Mouse (Mus musculus) cerebellum, postnatal 14 days (tissue): ENCODE measurements around the gene Snrnp25.
A peak's percentile ranks its signal among the peaks of the same experiment; 100 is the strongest.

ENCODE experiments used
- DNase-seq, 2 experiments: peaks; one replicate each; pipeline ENCODE4 v3.0.0; 2021; ENCODE audit warnings: mixed read lengths in 2 of 2

Snrnp25 gene

GRCm38 (mm10) chr11:32205058-32205873 lies at the start of gene Snrnp25:
Snrnp25 (plus strand) TSS chr11:32205415.
- DNase-seq: peak; percentile 95 to 96

- DNase-seq: no peak
Observed at GRCm38 (mm10) chr11:32156854-32157630, 48.2 kb upstream of the Snrnp25 start.

- peak; percentile 75 to 76 for DNase-seq
Observed at GRCm38 (mm10) chr11:32157791-32158594, 47.2 kb upstream of the Snrnp25 start.

DNA sequence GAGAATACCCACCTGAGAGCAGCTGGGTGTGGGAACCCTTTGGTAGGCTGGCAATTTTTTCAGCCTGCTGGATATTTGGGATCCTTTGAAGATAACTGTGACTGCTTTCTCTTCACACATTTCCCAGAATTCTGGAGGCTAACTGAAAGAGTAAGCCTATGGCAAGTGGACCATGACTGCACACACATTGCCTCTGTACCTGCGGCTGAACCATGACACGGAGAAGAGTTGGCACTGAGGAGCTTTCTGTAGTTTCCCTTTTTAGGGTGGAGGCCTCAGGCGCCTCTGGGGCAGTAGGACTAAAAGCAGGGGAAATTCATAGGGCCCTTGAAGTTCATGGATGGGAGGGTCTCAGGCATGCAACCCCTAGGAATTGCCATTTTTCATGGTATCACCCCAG lies 46.0 kb upstream of the Snrnp25 start:
- no peak for DNase-seq

- DNase-seq: no peak
Observed at GRCm38 (mm10) chr11:32160341-32160740, 44.9 kb upstream of the Snrnp25 start.

DNA sequence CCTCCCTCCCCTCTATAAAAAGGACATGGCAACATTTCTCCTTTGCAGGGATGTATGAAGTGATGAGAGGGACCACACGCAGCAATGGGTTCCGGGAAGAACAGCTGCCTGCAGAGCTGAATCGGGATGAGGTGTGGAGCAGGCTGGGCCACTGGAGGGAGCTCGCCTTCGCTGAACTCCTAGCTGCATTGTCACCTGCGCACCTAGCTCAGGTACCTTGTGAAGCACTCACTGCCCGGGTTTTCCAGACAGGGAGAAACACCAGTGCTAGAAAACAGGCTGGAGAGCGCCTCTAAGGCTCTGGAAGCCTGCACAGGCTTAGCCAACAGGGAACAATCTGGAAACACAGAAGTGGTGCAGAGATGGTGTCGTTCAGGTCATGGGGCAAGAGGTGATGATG lies 43.7 kb upstream of the Snrnp25 start:
- peak; percentile 66 to 71 for DNase-seq

DNA sequence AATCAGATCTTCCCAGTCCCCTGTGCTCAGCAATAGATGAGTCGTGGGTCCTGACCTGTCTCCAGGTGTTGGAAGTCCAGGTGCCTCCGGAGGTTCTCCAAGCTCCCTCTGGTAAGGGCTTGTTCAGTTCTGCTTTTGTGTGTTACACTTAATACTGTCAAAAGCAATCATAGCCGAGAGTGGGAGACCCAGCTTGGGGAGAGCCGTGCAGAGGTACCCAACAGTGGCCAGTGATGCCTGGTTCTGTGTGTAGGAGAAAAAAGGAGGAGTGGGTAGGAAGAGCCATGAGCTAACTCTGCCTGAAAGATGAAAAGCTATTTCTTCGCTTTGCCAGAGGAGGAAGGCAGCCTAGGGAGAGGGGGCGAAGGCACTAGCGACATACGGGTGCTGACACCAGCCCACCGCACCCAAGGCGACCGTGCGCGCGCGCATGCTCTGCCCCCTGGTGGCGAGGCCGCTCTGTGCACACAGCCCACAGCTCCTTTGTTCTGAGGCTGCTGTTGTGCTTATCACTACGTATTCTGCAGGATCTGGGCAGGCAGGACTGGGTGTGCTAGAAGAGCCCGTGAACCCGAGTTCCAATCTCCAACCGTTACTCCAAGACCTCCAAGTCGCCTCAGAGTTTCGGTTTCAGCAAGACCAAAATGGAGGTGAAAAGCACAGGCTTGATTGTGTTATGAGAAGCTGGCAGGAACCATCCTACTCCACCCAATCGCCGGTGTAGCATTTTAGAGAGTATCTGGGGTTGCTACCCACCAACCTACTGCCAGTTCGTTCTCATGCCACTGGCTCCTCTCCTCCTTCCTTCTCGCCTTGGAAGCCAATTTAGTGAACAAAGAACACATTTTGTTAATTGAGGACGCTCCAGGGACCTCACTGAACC lies 43.1 kb upstream of the Snrnp25 start:
- DNase-seq: peak; percentile 95 to 97

- no peak for DNase-seq
Observed at GRCm38 (mm10) chr11:32166683-32167082, 38.5 kb upstream of the Snrnp25 start.

DNA sequence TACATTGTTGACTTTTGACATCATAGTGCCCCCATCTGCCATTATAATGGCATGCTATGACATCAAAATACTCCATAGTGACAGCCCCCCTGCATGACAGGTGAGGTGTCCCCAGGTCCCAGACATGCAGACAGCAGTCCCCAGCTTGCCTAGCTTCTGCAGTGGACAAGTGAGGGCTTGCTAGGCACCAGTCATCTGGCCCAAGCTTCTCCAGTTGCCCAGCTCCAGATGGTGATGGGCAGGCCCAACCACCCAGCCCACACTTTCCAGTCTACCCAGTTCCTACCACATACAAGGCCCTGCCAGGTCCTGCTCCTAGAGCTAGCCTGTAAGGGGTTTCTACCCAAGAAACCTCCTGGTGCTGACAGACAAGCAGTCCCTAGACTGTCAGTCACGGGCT lies 26.7 kb upstream of the Snrnp25 start:
- no peak for DNase-seq

GRCm38 (mm10) chr11:32181246-32181645 lies 24.0 kb upstream of the Snrnp25 start:
- DNase-seq: no peak

GRCm38 (mm10) chr11:32181973-32182868 lies 23.0 kb upstream of the Snrnp25 start:
- peak; percentile 97 to 98 for DNase-seq

DNA sequence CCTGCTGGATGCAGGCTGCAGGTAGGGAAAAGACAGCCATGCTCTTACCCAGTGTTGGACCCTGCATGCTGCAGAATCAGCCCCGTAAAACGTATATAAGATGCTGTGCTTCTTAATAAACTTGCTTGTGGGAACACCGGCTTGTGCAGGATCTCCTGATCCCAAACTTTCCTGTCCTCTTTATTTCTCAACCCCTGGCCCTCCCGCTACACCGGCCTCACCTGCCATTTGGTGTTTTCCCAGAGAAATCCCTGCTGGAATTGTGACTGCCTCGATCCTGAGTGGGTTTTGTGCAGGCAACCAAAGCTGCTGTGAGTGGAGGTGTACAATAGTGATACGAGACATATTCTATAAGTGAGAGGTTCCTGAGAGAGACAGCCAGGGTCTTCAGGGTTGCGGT lies 20.7 kb upstream of the Snrnp25 start:
- DNase-seq: no peak

- no peak for DNase-seq
Observed at GRCm38 (mm10) chr11:32186031-32186430, 19.2 kb upstream of the Snrnp25 start.

GRCm38 (mm10) chr11:32187256-32187655 lies 18.0 kb upstream of the Snrnp25 start:
- DNase-seq: no peak

DNA sequence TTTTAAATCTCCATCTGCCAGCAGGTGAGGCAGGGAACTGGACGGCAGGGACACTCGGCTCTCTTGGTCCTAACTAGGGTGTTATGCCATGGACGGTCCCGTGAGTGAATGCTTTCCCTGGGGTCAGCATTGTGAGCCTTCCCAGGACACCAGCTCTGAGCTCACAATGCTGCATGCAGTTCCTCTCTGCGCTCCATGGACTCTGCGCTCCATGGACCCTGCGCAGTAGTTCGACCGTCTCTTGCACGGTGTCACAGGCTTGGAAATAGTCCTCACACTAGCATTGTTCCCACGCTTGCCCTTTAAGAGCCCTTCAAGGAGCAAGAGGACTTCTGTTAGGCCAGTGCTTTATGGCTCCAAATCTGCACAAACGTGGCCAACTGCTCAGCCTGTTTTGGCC lies 16.3 kb upstream of the Snrnp25 start:
- no peak for DNase-seq

DNA sequence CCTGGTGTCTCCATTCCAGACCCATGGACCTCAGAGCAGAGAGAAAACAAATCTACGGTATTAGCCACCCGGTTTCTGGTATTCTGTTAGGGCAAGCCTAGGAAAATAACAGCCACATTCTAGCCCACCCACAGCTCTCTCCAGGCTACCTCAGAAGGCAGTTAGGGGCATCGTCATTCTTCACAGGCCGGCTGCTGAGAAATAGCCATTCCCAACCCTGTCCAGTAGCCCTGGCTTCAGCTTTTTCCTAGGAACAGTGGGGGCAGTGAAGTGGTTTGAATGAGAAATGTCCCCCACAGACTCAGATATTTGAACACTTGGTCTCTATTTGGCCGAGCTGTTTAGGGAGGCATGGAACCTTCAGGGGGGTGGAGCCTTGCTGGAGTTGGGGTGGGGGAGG lies 15.8 kb upstream of the Snrnp25 start:
- DNase-seq: no peak

- peak; percentile 25 to 38 for DNase-seq
Observed at GRCm38 (mm10) chr11:32190119-32190518, 15.1 kb upstream of the Snrnp25 start.

GRCm38 (mm10) chr11:32190603-32191110 lies 14.6 kb upstream of the Snrnp25 start:
- peak in 1 of 2 experiments; percentile 26 for DNase-seq

DNA sequence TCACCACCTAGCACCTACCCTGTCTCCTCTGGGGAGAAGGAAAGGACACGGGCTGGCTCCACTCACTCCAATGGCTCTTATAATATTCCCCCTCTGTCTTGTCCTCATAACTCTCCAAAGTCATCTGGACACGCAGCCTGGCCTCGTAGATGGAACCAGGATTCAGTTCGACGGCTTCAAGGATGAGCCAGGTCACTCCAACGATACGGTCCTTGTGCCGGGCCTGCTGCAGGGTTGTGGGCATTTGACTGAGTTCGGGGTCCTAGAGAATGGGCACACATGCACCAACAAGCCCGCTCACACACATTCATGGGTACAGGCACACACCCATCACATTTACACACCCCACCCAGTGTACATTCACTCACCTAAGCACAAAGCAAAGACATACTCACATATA lies 12.1 kb upstream of the Snrnp25 start:
- no peak for DNase-seq

- DNase-seq: no peak
Observed at GRCm38 (mm10) chr11:32194086-32194485, 11.1 kb upstream of the Snrnp25 start.

- DNase-seq: no peak
Observed at GRCm38 (mm10) chr11:32194626-32195025, 10.6 kb upstream of the Snrnp25 start.
